Comparison of ENCODE assay signal across 17 mouse cellular contexts in genomic region chr3:121405101-121405500, GRCm38 (mm10).
"Had no signal": no experiment of that assay in that cellular context is flagged by ENCODE, and none has a peak within 500 bp of the region (broad histone marks: within the 10 kb centered on the region; RNA-seq: fewer than 3 reads in every experiment).

No protein-coding gene starts in this region.

- ATAC-seq: liver, embryonic 12.5 days; midbrain, embryonic 13.5 days had no signal

- H3K4me2 ChIP-seq: limb, embryonic 13.5 days; liver, embryonic 12.5 days; liver, embryonic 15.5 days; lung, embryonic 15.5 days; midbrain, embryonic 13.5 days had no signal

- H3K27me3 ChIP-seq: limb, embryonic 13.5 days; liver, embryonic 12.5 days; liver, embryonic 15.5 days; lung, embryonic 15.5 days; midbrain, embryonic 13.5 days had no signal

- H3K36me3 ChIP-seq: limb, embryonic 10.5 days; limb, embryonic 13.5 days; liver, embryonic 12.5 days; liver, embryonic 15.5 days; lung, embryonic 15.5 days; midbrain, embryonic 10.5 days; midbrain, embryonic 13.5 days had no signal

- H3K4me1 ChIP-seq: liver, embryonic 12.5 days; liver, embryonic 15.5 days; midbrain, embryonic 13.5 days had no signal

- H3K9me3 ChIP-seq: limb, embryonic 10.5 days; limb, embryonic 13.5 days; liver, embryonic 12.5 days; liver, embryonic 15.5 days; lung, embryonic 15.5 days; megakaryocyte, embryonic 14.5 days; midbrain, embryonic 10.5 days; midbrain, embryonic 13.5 days had no signal

- DNase-seq: kidney, adult 8-10 months; kidney, postnatal 14 days; kidney, postnatal 4 days; liver; lung, adult 18-20 months; lung, postnatal 10 days; lung, postnatal 36 days; thymus, adult 18-20 months; thymus, postnatal 36 days had no signal

- H3K27ac ChIP-seq: limb, embryonic 10.5 days; limb, embryonic 13.5 days; liver, embryonic 12.5 days; liver, embryonic 15.5 days; lung, embryonic 15.5 days; midbrain, embryonic 10.5 days; midbrain, embryonic 13.5 days had no signal

- H3K4me3 ChIP-seq: limb, embryonic 10.5 days; limb, embryonic 13.5 days; liver, embryonic 12.5 days; liver, embryonic 15.5 days; lung, embryonic 15.5 days; megakaryocyte, embryonic 14.5 days; midbrain, embryonic 10.5 days; midbrain, embryonic 13.5 days had no signal

- H3K9ac ChIP-seq: limb, embryonic 13.5 days; liver, embryonic 12.5 days; liver, embryonic 15.5 days; lung, embryonic 15.5 days; midbrain, embryonic 13.5 days had no signal
